Mouse (Mus musculus) megakaryocyte, embryonic 14.5 days (primary cell): ENCODE data around the gene Gm8909.
"Not testable (repeated sequence)": the region's sequence is repeated elsewhere in the genome, so short reads cannot be mapped to it uniquely, and the experiment has no call there.

ENCODE experiments used
- FLI1 ChIP-seq: IDR thresholded peaks from 2 replicates; pipeline ENCODE4 v1.6.1; 2012; ENCODE audit warnings: low read length, inconsistent platforms, mixed read lengths
- GATA1 ChIP-seq: IDR thresholded peaks from 3 replicates; pipeline ENCODE4 v1.6.1; 2012; ENCODE audit warnings: mixed read lengths, low read length, inconsistent platforms, borderline replicate concordance

GRCm38 (mm10) chr17:36158264-36158663 lies 10.1 kb downstream of the Gm8909 start:
- not testable (repeated sequence) for TF ChIP-seq GATA1, FLI1
